Mouse (Mus musculus) megakaryocyte, embryonic 14.5 days (primary cell): ENCODE measurements around the gene Gorab.

Source experiments
- FLI1 ChIP-seq: IDR thresholded peaks from 2 replicates; pipeline ENCODE4 v1.6.1; 2012; ENCODE audit warnings: low read length, inconsistent platforms, mixed read lengths
- GATA1 ChIP-seq: IDR thresholded peaks from 3 replicates; pipeline ENCODE4 v1.6.1; 2012; ENCODE audit warnings: mixed read lengths, low read length, inconsistent platforms, borderline replicate concordance

DNA sequence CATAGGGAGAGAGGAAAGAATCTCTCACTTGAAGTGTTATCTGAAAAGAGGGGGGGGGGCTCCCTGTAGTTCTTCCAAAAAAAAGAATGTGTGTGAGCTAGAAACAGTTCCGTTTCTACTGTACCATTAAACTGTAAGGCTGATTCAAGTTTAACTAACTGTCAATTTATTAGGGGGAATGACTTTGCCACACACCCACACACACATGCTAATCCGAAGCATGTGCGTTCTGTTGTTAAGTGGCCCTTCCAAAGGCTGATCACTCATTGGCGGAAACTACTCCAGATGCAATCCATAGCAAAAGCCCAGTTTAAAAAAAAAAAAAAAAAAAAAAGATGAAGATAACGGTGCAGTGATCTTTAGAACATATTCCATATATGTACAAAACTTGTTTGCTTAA is 42.1 kb downstream of the Gorab start:
- no peak for TF ChIP-seq GATA1
- TF ChIP-seq FLI1 = no peak
